Mouse (Mus musculus) urinary bladder, adult 18-20 months (tissue): ENCODE measurements around the gene Prss54.
"Not testable (repeated sequence)": the region's sequence is repeated elsewhere in the genome, so short reads cannot be mapped to it uniquely, and the experiment has no call there.

ENCODE experiments used
- DNase-seq, 2 experiments: peaks; one replicate each; pipeline ENCODE4 v3.0.0; 2022; ENCODE audit warnings: low spot score in 2 of 2, mixed read lengths in 2 of 2

Prss54 gene

DNA sequence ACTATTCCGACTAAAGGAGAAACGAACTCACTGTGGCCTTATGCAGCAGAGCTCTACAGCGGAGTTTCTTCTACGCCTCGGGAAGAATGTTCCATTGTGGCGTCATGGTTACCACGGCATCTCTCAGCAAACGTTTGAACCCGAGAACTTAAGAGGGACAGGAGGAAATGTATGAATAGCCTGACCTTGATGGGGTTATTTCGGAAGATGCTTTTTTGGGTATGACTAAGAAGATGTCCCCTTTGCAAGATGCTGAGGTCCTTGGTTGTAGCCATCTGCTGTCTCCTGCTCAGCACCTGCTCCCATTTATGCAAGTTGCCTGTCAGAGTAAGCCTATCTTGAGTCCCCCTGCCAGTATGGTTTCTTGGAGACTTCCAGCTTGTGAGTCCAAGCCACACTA, at the start of gene Prss54:
TSS of gene Prss54 (minus strand) at position 101 of the 400 bp plus-strand sequence.
- no peak for DNase-seq

DNA sequence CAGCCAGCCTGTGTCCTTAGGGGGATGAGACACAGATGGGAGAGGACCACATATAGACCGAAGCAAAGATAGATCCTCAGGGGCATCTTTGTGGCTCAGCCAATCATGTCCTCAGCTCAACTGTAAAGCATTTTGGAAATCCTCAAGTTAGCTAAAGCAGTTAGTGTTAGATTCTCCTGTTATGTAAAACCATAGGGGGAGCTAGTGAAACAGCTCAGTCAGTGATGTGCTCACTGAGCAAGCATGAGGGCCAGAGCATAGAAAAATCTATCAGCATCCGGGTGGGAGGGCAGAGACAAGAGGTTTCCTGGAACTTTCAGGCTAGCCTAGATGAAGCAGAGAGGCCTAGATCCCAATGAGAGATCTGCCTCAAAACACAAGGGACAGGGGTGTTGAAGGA, 48.7 kb upstream of the Prss54 start:
- no peak for DNase-seq

DNA sequence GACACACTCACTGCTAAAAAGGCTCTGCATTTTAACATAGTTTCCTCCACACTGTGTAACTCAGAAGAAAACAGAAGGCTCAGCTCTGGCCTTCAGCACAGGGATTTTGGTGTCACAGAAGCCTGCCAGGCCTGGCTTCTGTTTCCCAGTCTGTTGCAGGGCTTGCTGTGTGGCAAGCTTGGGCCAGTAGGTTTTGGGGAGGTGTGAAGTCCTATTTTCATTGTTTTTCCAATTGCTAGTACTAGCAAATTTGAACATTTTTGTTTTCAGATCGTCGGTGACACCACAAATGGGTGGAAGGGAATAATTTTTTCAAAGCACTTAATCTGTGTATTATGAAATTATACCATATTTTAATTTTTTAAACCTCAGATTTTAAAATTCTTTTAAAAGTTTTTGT, 43.9 kb upstream of the Prss54 start:
- no peak for DNase-seq

DNA sequence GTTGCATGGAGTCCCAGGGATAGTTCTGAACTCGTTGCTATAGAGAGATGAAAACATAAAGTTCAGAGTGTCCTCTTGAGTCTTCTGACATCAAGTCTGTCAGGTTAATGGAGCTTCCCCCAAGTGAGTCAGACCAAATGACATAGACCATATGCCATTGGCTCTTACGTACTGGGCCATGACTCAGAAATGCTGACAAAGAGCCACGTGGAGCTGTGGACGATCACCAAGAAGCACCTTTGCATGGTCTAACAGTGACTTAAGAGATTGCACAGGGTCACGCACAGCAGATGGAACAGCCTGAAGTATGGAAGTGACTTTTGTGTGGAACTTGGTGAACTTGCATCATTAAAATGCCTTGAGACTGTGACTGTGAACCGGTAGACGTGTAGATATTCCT, 40.2 kb upstream of the Prss54 start:
- no peak for DNase-seq

DNA sequence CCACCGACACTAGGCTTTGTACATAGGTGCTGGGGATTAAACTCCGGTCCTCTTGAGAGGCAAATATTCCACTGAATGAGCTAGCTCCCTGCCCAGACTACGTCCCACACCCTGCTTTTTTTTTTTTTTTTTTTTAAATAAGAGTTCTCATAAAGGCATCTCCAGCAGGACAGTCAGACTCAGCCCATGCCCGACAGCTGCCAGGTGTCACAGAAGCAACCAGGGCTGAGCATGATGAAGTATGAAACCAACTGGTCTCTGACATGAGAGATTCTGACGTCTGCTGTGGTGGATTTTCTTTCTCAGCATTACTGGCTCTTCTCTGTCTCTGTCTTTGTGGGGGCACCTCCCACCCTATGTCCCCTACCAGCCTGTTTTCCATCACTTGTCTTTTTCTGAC, 35.6 kb upstream of the Prss54 start:
- no peak for DNase-seq

DNA sequence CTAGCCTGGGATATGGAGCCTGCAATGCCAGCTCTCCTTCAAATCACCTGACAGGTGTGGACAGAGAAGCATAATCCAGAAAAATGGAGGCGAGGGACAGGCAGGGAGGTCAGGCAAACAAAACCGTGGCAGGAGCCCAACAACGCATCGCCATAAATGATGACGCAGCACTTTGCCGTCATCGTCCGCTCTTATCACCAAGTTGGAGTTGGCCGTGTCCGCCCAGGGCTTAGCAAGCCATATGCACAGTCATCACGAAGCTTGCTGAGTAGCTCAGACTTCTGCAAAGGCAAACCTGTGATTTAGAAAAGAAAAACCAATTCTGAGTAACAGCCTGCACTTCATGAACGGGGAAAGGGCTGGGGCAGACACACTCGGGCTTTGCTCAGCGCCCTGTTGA, 34.6 kb upstream of the Prss54 start:
- DNase-seq, result no peak

DNA sequence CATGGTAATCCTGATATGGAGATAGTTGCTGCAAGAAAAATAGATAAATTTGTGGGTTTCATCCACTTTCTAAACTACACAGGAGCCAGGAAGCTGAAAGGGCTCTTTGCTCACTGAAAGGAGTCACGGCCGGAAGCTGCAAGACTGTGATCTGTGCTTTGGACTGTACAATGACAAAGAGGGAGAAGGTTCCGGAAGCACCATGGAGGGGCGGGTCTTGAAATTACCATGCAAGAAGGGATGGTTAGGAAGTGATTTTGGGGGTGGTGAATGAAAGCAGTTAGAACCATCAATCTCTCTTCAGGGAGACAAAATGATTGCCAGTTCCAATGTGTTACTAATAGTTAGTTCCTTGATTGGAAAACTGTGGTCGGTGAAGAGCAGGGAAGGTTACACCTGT, 33.3 kb upstream of the Prss54 start:
- no peak for DNase-seq

DNA sequence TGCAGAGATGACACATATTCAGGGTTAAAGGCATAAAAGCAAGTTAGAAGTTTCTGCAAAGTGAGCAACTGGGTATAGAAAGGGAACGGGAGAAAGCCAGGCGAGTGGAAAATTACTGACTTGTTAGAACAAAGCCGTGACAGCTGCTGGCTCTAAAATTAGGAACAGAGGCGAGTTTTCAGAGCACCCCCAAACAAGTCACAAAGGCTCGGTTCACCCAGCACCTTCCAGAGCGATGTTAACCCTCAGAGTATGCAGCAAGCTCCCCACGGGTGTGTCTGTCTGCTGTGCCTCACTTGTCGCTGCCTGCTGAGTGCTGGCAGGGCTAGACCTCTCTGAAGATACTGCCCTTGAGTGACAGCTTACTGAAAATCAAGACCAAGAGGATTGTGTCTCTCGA, 31.1 kb upstream of the Prss54 start:
- no peak for DNase-seq

DNA sequence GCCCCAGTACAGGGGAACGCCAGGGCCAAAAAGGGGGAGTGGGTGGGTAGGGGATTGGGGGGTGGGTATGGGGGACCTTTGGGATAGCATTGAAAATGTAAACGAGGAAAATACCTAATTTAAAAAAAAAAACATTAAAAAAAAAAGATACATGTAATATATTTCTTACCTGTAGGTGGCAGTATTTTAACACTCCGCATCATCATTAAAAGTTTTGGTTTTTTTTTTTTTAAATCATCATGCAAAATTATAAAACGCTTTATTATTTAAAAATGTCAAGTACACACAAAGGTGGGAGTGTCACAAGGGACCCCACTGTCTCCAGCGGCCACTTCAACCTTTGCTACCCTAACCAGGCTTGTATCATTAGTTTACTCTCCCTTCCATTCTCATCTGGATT, 30.4 kb upstream of the Prss54 start:
- DNase-seq, result not testable (repeated sequence)

DNA sequence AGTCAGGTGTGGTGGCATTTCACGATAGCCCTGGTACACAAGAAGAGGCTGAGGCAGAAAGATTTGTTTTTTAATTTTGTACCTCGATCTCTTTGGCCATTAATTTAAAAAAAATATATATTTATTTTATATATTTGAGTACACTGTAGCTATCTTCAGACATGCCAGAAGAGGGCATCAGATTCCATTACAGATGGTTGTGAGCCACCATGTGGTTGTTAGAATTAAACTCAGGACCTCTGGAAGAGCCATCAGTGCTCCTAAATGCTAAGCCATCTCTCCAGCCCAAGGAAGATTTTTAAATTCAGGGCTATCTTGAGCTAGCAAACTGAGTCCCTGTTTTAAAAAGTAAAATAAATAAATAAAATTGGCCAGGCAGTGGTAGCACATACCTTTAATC, 26.0 kb upstream of the Prss54 start:
- no peak for DNase-seq

DNA sequence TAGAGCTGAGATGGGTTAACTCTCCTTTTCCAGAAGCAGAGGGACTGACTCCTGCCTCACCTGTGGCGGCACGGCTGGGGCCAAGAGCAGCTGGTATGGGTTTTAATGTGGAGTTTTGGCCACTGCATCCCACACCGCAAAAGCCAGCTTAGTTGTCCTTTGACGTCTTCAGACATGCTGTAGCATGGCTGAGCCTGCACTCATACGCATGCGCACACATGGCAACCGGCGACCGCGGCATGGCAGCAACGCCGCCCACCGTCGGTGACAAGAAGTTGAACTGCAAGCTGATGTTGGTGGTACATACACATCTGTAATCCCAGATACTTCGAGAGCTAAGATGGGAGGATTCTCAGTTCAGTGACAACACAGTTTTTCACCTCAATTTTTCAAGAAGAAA, 25.2 kb upstream of the Prss54 start:
- no peak for DNase-seq

DNA sequence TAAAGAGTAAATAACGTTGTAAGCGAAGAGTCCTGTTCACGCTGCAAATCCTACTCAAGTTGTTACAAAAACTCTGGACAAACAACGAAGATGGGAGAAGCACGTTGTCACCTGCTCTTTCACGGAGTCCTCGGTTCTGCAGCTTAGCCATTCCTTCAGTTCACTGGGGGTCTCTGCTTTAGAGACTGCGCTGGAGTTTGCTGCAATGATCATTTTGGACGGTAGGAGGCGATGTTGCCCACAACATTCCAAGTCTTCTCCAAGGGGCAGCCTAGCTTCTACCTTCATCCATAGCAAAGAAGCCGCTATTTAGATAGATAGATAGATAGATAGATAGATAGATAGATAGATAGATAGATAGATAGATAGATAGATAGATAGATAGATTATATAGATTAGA, 23.7 kb upstream of the Prss54 start:
- peak in 1 of 2 experiments; percentile 42 for DNase-seq

DNA sequence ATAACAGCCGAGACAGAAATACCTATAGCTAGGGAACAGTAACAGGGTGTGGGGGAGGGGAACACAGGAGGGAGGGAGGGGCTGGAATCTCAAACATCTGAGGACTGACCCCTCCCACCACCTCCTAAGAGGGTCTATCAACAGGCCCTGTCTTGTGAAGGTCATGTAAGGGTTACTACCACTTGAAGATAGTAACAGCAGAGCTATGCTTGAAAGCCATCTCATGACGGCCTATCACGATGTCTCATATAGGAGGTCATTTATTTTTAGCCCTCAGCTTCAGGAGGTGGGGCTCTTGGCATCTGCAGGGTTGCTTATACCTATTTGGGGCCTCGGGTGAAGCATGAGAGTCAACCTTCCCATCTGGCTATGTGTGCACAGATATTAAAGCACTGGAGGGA, 20.7 kb upstream of the Prss54 start:
- no peak for DNase-seq

DNA sequence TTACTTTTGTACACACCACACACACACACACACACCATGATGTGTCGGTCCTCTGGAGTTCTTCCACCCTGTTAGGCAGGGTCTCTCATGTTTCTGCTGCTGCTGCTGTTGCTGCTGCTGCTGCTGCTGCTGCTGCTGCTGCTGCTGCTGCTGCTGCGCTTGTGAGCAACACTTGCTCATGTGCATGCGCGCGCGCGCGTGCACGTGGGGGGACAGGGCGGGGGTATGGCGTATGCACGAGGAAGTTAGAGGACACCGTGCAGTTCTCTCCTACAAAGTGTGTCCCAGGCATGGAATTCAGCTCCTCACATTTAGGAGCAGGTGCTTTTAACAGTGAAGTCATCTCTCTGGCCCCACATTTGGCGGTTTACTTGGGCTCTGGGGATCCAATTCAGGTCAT, 19.0 kb upstream of the Prss54 start:
- DNase-seq, result no peak

DNA sequence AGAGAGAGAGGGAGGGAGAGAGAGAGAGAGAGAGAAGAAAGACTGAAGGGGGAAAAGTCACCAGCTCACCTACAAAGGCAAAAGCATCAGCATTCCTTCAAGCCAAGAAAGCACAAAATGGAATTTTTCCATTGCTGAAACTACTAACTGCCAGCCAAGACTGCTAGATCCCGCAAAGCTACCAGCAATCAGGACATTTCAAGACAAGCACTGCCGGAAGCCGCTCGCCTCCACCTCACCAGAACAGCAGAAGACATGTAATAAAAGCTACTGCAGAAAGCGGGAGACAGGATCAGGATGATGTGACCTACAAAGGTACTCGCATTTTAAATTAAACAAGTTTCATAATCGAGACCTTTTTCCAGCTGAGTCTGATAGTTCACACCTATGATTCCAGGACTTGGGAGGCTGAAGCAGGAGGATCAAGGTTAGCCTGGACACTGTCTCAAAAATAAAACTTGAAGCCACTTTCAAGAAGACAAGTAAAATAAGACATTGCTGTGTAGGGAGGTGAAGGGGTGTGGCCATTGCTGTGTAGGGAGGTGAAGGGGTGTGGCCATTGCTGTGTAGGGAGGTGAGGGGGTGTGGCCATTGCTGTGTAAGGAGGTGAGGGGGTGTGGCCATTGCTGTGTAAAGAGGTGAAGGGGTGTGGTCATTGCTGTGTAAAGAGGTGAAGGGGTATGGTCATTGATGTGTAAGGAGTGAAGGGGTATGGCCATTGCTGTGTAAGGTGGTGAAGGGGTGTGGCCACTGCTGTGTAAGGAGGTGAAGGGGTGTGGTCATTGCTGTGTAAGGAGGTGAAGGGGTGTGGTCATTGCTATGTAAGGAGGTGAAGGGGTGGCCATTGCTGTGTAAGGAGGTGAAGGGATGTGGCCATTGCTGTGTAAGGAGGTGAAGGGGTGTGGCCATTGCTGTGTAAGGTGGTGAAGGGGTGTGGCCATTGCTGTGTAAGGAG, 17.6 kb upstream of the Prss54 start:
- no peak for DNase-seq

DNA sequence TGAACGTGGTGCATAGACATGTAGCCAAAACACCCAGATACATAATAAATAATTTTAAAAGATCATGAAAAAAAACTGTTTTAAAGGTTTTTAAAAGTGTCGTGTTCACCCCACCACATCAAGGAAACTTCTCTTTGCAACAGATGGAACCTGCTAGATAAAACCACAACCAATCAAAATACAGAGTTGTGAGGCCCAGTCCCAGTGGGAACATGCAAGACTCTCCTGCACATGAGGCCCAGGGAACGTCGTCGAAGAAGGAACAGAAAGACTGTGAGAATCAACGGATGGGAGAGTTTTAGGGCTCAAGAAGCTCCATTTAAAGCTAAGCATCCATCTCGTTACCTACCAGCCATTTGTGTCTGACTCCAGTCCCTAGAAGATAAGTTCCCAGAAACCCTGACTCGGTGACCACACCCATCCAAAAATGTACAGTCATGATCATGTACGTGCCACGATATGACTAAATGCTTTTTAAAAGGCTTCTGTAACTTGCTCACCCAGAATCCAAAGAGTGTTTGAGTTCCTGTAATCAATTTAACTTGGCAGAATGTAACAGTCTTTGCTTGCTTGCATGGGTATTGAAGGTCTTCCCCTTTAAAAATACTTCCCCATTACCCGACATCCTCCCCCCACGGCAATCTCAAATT, 16.1 kb upstream of the Prss54 start:
- DNase-seq, result no peak

DNA sequence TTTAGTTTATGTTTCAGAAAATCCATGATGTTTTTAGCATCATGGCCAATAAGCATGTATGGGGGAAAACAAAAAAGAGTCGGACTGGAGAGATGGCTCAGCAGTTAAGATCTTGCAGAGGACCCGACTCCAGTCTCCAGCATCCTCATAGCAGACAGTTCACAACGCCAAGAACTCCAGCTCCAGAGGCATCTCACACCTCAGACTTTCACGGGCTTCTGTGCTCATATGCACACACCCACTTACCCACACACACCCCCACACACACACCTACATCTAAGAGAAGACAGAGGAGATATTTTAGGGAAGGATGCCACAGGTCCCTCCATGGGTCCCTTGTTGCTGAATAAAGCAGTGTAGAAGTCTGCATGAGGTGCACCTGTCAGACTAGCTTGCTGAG, 14.4 kb upstream of the Prss54 start:
- no peak for DNase-seq

DNA sequence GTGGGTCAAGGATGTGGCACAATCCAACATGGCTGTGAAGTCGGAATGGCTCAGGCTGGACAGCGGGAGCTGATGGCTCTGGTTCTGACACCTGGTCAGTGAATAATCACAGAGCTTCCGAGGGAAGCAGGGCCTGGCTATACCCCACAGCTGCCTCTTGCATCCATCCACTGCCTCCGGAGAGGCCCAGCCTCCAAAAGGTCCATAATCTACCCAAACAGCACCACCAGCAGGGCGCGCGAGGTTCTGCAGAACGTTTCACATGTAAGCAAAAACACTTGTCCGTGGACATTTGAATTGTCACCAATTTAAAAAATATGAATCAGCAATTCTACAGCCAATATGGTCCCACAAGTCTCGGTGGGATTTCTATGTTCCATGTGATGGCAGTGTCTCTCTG, 13.1 kb upstream of the Prss54 start:
- no peak for DNase-seq

DNA sequence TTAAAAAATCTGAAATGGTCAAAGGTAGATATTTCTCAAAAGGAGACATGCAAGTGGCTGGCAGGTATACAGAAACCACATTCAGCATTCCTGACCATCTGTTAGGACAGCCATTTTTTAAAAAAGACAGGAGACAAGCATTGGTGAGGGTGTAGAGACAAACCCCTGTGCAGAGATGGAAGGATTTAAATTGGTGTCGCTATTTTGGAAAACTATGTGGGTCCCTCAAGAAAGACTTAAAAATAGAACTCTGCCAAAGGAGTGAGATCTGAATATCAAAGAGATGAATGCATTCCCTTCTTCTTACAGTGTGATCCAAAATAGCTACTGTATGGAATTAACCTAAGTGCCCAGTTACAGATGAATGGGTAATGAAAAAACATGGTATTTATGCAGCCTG, 11.2 kb upstream of the Prss54 start:
- DNase-seq, result no peak

DNA sequence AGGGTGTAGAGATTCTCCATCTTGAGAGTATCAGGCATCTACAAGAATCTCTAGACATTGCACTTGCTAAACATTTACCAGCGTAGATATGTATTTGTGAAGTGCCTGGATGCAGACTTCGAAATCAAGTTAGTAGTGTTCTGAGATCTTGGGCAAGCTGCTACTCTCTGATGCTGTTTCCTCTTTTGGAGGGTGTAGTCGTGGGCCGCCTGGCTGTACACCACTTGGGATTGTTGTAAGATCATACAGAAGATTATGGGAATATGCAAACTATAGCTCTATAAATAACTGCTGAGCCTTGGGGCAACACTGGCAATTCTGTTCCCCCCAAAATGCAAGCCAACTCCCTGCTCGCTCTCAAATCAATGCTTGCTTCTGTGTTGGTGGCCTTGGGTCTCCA, 3.0 kb downstream of the Prss54 start:
- no peak for DNase-seq

DNA sequence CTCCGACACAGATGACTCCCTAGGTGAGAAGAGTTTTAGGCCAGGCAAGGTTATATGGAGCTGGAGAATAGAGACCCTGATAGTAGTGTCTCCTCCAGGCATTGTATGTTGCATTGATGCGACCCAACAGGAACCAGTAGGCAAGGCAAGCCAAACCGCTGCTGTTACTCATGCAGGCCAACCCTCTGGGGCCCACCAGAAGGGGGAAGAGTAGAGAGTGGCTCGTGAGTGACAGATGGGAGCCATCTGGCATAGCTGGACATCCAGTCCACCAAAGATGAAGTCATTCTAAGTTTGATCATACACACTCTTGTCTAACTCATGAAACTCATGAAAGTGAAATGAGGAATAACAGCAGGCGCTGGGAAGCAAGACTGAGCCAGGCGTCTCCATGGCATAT, 9.3 kb downstream of the Prss54 start:
- no peak for DNase-seq

DNA sequence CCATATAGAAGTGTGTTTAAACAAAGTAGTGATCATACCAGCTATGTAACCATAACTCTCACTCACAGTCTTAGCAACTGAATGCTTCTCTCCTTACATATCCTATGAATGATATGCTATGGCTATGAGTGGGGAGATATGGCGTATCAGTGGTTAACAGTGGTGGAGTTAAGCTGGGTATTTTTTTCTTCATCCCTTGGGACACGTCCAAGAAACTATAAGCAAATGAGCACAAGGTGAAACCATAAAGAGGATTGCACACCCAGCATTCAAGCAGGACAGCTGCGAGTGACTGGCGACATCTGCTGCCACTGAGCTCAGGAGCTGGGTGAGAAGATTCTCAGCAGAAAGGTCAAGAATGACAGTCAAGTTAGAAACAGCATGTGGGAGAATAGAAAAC, 9.9 kb downstream of the Prss54 start:
- DNase-seq, result no peak

DNA sequence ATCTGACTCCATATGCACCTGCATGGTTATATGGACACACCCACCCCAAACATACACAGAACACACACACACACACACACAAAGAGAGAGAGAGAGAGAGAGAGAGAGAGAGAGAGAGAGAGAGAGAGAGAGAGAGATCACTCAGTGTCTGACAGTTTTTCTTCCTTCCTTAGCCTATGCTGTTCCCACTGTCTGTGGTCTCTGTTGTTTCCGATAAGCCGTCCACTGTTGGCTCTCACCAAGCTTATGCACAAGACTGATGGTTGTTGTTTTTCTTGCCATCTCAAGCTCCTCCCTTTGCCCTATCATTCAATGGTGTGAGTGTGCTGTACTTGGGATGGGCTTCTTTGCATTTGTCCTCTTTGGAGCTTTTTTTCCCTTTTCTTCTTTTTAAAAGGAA, 20.2 kb downstream of the Prss54 start:
- DNase-seq, result no peak
